8 mouse cellular contexts compared by ENCODE assay signal in the genomic region with DNA sequence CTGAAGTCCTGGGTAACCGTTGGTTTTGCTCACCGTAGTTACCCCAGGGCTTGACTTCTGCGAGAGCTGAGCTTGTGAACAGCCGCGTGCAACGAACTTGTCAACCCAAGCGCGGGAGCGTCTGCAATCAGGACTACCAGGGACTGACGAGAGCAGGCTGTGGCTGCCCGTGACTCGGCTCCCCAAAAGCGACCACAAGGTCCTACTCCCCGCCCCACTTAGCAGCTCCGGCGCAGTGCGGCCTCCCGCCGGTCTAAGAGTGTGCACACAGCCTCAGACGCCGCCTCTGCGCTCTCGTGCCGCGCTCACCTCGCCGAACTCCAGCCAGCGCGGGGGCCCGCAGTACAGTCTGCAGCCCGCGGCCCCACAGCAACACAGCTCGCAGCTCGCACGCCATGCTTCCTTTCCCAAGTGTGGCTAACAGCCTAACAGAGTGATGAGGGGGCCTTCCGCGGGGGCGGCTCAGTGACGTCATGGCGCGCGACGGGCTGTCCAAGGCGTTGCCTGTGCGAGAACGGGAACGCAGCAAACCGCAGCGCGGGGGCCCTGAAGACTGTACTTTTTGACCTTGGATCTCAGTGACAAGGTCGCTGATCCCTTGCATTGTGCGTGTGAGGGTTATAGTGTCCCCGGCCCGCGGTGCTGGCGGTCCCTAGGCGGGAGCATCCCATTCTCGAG. TPM values are rescaled to one million over a fixed set of nuclear protein-coding genes. Genes with fewer than 3 reads are reported as not detected.
DNase-seq lines count a peak whose midpoint lies in the region; ATAC-seq and TF ChIP-seq lines count a peak whose summit lies in the region.

A gene (minus strand): TSS at position 444 of the 678 bp plus-strand sequence.

- peaks cover 6% of the 10 kb centered on the region; the same call in 1 of the 2 replicates for H3K36me3 ChIP-seq in ES-E14 (ENCODE audit: control insufficient read depth, insufficient read depth, low read length, poor library complexity, severe bottlenecking)
- H3K36me3 ChIP-seq in forebrain, embryonic 16.5 days (ENCODE audit: control insufficient read depth, insufficient read depth), result 0 out of 2 replicates have a peak, but pooled peaks cover 3% of the 10 kb centered on the region
- peaks cover 12% of the 10 kb centered on the region for H3K36me3 ChIP-seq in lung, embryonic 14.5 days (ENCODE audit: insufficient read depth)
- H3K36me3 ChIP-seq in thymus, adult 2 months (ENCODE audit: control insufficient read depth, insufficient read depth, low read length), result no peaks in the 10 kb centered on the region

- peak within 1 kb of the TSS; percentile 80 for H3K4me2 ChIP-seq in forebrain, embryonic 16.5 days (ENCODE audit: low read length)
- peak within 1 kb of the TSS; percentile 69 for H3K4me2 ChIP-seq in lung, embryonic 14.5 days

- WGBS in forebrain, embryonic 16.5 days, result under 1% methylated on average over 58 of the region's 58 CpGs
- WGBS in lung, embryonic 14.5 days, result under 1% methylated on average over 58 of the region's 58 CpGs
- under 1% methylated on average over 58 of the region's 58 CpGs for WGBS in olfactory bulb, adult 2 months
- WGBS in thymus, adult 2 months, result under 1% methylated on average over 58 of the region's 58 CpGs

- peak within 1 kb of the TSS; percentile 57; the same call in 1 of the 2 replicates for H3K27ac ChIP-seq in ES-E14 (ENCODE audit: insufficient read depth, low read depth, low read length, poor library complexity, severe bottlenecking)
- H3K27ac ChIP-seq in forebrain, embryonic 16.5 days (ENCODE audit: low read length), result peak within 1 kb of the TSS; percentile 88
- peak within 1 kb of the TSS; percentile 100 for H3K27ac ChIP-seq in layer of hippocampus, adult 2 months
- H3K27ac ChIP-seq in lung, embryonic 14.5 days (ENCODE audit: low read depth), result peak within 1 kb of the TSS; percentile 81
- peak within 1 kb of the TSS; percentile 88 for H3K27ac ChIP-seq in olfactory bulb, adult 2 months (ENCODE audit: insufficient read depth, low read depth, low read length)
- H3K27ac ChIP-seq in thymus, adult 2 months (ENCODE audit: control insufficient read depth, insufficient read depth, low read length), result peak within 1 kb of the TSS; percentile 66

- peak within 1 kb of the TSS; percentile 89 to 98 for H3K4me3 ChIP-seq in ES-E14 (ENCODE audit: insufficient read depth in 1 of 2, low read depth in 1 of 2, low read length in 2 of 2, poor library complexity in 1 of 2, severe bottlenecking in 1 of 2)
- H3K4me3 ChIP-seq in forebrain, embryonic 16.5 days (replicated peaks; ENCODE audit: low read length), result peak within 1 kb of the TSS; percentile 95
- H3K4me3 ChIP-seq in layer of hippocampus, adult 2 months, result peak within 1 kb of the TSS; percentile 79
- peak within 1 kb of the TSS; percentile 84 for H3K4me3 ChIP-seq in lung, embryonic 14.5 days (ENCODE audit: low read depth, low read length)
- peak within 1 kb of the TSS; percentile 96 for H3K4me3 ChIP-seq in olfactory bulb, adult 2 months (ENCODE audit: insufficient read depth, low read depth, low read length)
- H3K4me3 ChIP-seq in thymus, adult 2 months (ENCODE audit: control insufficient read depth, insufficient read depth, low read length), result peak within 1 kb of the TSS; percentile 90

- ATAC-seq in forebrain, embryonic 16.5 days, result peak; percentile 98
- ATAC-seq in lung, embryonic 14.5 days (ENCODE audit: insufficient read depth), result peak; percentile 98

- H3K27me3 ChIP-seq in forebrain, embryonic 16.5 days (replicated peaks; ENCODE audit: control insufficient read depth, insufficient read depth, low read length), result no peaks in the 10 kb centered on the region
- no peaks in the 10 kb centered on the region for H3K27me3 ChIP-seq in lung, embryonic 14.5 days (ENCODE audit: insufficient read depth, low read length)
- H3K27me3 ChIP-seq in thymus, adult 2 months (ENCODE audit: control insufficient read depth, insufficient read depth, low read length), result no peaks in the 10 kb centered on the region

- peak; percentile 79 for TF ChIP-seq POLR2A in olfactory bulb, adult 2 months (IDR thresholded peaks at IDR 0.05; ENCODE audit: insufficient read depth, low read depth, low read length)
- peak; percentile 64 for TF ChIP-seq POLR2A in thymus, adult 2 months (IDR thresholded peaks at IDR 0.05; ENCODE audit: control insufficient read depth, extremely low read depth, insufficient read depth, low read length, poor library complexity)

- no peaks in the 10 kb centered on the region for H3K9me3 ChIP-seq in ES-E14 (ENCODE audit: control insufficient read depth, insufficient read depth, low read depth, low read length)
- no peaks in the 10 kb centered on the region for H3K9me3 ChIP-seq in forebrain, embryonic 16.5 days (ENCODE audit: control insufficient read depth, low read length)
- H3K9me3 ChIP-seq in lung, embryonic 14.5 days (ENCODE audit: low read depth, low read length), result no peaks in the 10 kb centered on the region

- intact Hi-C loops in heart, postnatal 36 days (cut with DNase I), result loop anchor here (2.0 to 10.0 kb wide), 3 partner anchors 135 to 477 kb away; a partner anchor contains a TSS

- H3K4me1 ChIP-seq in ES-E14 (ENCODE audit: control insufficient read depth in 2 of 2, insufficient read depth in 2 of 2, low read length in 2 of 2, poor library complexity in 1 of 2), result peaks cover 3 to 8% of the 10 kb centered on the region in 2 experiments
- H3K4me1 ChIP-seq in forebrain, embryonic 16.5 days (replicated peaks; ENCODE audit: control insufficient read depth, insufficient read depth, low read length), result peaks cover 8% of the 10 kb centered on the region
- H3K4me1 ChIP-seq in lung, embryonic 14.5 days (ENCODE audit: insufficient read depth), result 0 out of 2 replicates have a peak, but pooled peaks cover 2% of the 10 kb centered on the region
- no peaks in the 10 kb centered on the region for H3K4me1 ChIP-seq in olfactory bulb, adult 2 months (ENCODE audit: control insufficient read depth, insufficient read depth, low read length)
- H3K4me1 ChIP-seq in thymus, adult 2 months (replicated peaks; ENCODE audit: control insufficient read depth, insufficient read depth, low read length), result peaks cover 11% of the 10 kb centered on the region

- peak within 1 kb of the TSS; percentile 98 for H3K9ac ChIP-seq in ES-E14 (ENCODE audit: insufficient read depth, low read depth, low read length, poor library complexity, severe bottlenecking)
- H3K9ac ChIP-seq in forebrain, embryonic 16.5 days (replicated peaks; ENCODE audit: low read depth, low read length), result peak within 1 kb of the TSS; percentile 90
- peak within 1 kb of the TSS; percentile 89 for H3K9ac ChIP-seq in lung, embryonic 14.5 days

- DNase-seq in ES-E14 (ENCODE audit: low read depth, low spot score), result peak; percentile 77
- DNase-seq in cerebellum, adult 11-12 months, result peak; percentile 91
- DNase-seq in heart, postnatal 36 days, result peak; percentile 97 to 98
- peak; percentile 94 to 97 for DNase-seq in layer of hippocampus, adult 2 months (ENCODE audit: low spot score in 2 of 2)
- DNase-seq in lung, embryonic 14.5 days, result peak; percentile 94
- DNase-seq in thymus, adult 2 months, result peak; percentile 96

- in situ Hi-C loops in ES-E14 (cut with MboI; ENCODE audit: low sequenced_read_pairs in 2 of 2, unreplicated experiment in 2 of 2), result no loop called here

- TF ChIP-seq CTCF in layer of hippocampus, adult 2 months (conservative IDR thresholded peaks at IDR 0.05), result no peak
- TF ChIP-seq CTCF in lung, embryonic 14.5 days (IDR thresholded peaks at IDR 0.05; ENCODE audit: low read depth), result no peak
- no peak for TF ChIP-seq CTCF in olfactory bulb, adult 2 months (IDR thresholded peaks at IDR 0.05; ENCODE audit: insufficient read depth, low read depth, low read length)
- TF ChIP-seq CTCF in thymus, adult 2 months (IDR thresholded peaks at IDR 0.05; ENCODE audit: borderline replicate concordance, control insufficient read depth, extremely low read depth, insufficient read depth, low read length, poor library complexity), result no peak

TF ChIP-seq in ES-E14, 5 proteins besides CTCF, POLR2A, EP300 and RAD21:
- TF ChIP-seq ZNF384 (IDR thresholded peaks at IDR 0.05; ENCODE audit: low read depth, low read length) (no peak), MAFK (IDR thresholded peaks at IDR 0.05; ENCODE audit: insufficient read depth, low read depth, low read length) (no peak), ZC3H11A (IDR thresholded peaks at IDR 0.05; ENCODE audit: borderline replicate concordance, low read depth, low read length) (no peak), CHD2 (IDR thresholded peaks at IDR 0.05; ENCODE audit: low read depth, low read length) (peak; percentile 72; the same call in 1 of the 2 replicates), HCFC1 (IDR thresholded peaks at IDR 0.05; ENCODE audit: borderline replicate concordance, insufficient read depth, low read length) (peak; percentile 88)

RNA-seq across cellular contexts. Expression of the gene that starts here (rescaled TPM):
- total RNA-seq in ES-E14 (2012; rRNA removed), result 157 and 174 TPM in 2 replicates
- polyA plus RNA-seq in forebrain, embryonic 16.5 days (2015; fragmentation: Nextera tagmentation; extraction: Ambion mirVana), result 52.7 and 54.5 TPM in 2 replicates
- 100 to 1,000 TPM; 155 TPM for total RNA-seq in heart, postnatal 36 days (2021)
- 10 to 100 TPM; 70.7 to 70.9 TPM for total RNA-seq in layer of hippocampus, adult 2 months (2021)
- 94.1 and 97.2 TPM in 2 replicates for polyA plus RNA-seq in lung, embryonic 14.5 days (2014; fragmentation: Nextera tagmentation; extraction: Ambion mirVana)
- polyA plus RNA-seq in olfactory bulb, adult 2 months (2012; ENCODE audit: insufficient read depth, insufficient read length, low replicate concordance, missing spikeins), result not detected in 2 replicates
- 90.9 and 94.2 TPM in 2 replicates for polyA plus RNA-seq in thymus, adult 2 months (2012; rRNA removed)

Comparison
In these comparisons a context has a peak if more than half of its experiments do, and no peak if none do; other contexts are left out.
1. Peak in every context shown above with its lines: DNase-seq, ATAC-seq, H3K4me3 ChIP-seq and H3K27ac ChIP-seq.